Mouse (Mus musculus) limb, embryonic 15.5 days (tissue): ENCODE measurements around the gene Prg3. TPM values are rescaled to one million over a fixed set of nuclear protein-coding genes. Genes with fewer than 3 reads are reported as not detected.

ENCODE experiments used
- ATAC-seq: fragments of 200-750 bp; cut with Nextera tagmentation; 2 replicates; pipeline ENCODE4 v1.8.0; 2017; ENCODE audit warnings: low read depth, moderate TSS enrichment; ENCODE audit not compliant: insufficient number of reproducible peaks, low FRiP score, low TSS enrichment
- H3K27ac ChIP-seq: fragments of 300-500 bp; sonication (generic); 2 replicates; pipeline ENCODE4 v1.5.1; 2015; ENCODE audit warnings: moderate library complexity, mild to moderate bottlenecking, inconsistent platforms
- H3K27me3 ChIP-seq: fragments of 300-500 bp; sonication (generic); 2 replicates; pipeline ENCODE4 v1.6.1; 2015; ENCODE audit warnings: inconsistent platforms
- H3K36me3 ChIP-seq: fragments of 300-500 bp; sonication (generic); 2 replicates; pipeline ENCODE4 v1.6.1; 2015; ENCODE audit warnings: inconsistent platforms
- H3K4me1 ChIP-seq: fragments of 300-500 bp; sonication (generic); 2 replicates; pipeline ENCODE4 v1.6.1; 2015; ENCODE audit warnings: inconsistent platforms
- H3K4me2 ChIP-seq: fragments of 300-500 bp; sonication (generic); 2 replicates; pipeline ENCODE4 v1.6.1; 2015; ENCODE audit warnings: mild to moderate bottlenecking, inconsistent platforms
- H3K4me3 ChIP-seq: fragments of 300-500 bp; sonication (generic); 2 replicates; pipeline ENCODE4 v1.5.1; 2015; ENCODE audit warnings: mild to moderate bottlenecking, inconsistent platforms
- H3K9ac ChIP-seq: fragments of 300-500 bp; sonication (generic); 2 replicates; pipeline ENCODE4 v1.6.1; 2015; ENCODE audit warnings: inconsistent platforms
- H3K9me3 ChIP-seq: fragments of 300-500 bp; sonication (generic); 2 replicates; pipeline ENCODE4 v1.6.1; 2016; ENCODE audit warnings: inconsistent platforms
- WGBS: fragments of 180-500 bp; shearing (Covaris S2); methylation state at CpG from one replicate; pipeline ENCODE4 v1.1.7; 2015; 5-methylcytosine and 5-hydroxymethylcytosine counted together
- polyA plus RNA-seq: library from polyadenylated mRNA; unstranded; fragments of >200 nt; fragmentation: Nextera tagmentation; extraction: Ambion mirVana; gene quantifications from 2 replicates; pipeline ENCODE4 v1.2.1, GENCODE M21; 2015

Gene Prg3
- polyA plus RNA-seq, 1 experiment from 2014 or later: not detected

DNA sequence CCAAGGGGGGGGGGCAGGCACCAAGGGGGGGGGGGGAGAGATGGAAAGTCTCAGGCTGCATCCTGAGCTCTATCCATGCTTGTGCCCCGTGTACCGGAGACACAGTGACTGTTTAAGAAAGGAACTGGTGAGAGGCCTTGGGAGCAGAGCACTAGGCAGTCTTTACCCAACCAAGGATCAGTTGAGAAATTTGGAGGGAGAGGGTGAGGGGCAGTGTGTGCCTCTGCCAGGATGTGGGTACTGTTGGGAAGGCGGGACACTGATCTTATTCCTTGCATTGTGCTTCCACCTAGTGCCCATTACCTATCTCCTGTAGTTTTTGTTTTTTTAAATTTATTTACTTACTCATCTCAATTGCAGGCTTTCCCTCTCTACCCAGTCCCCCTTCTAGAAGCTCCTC is 38.2 kb downstream of the Prg3 start:
- Histone ChIP-seq H3K27me3 (no peaks in the 10 kb centered on the region), H3K4me1 (no peaks in the 10 kb centered on the region), H3K27ac (no peak overlapping the region), H3K4me2 (no peak overlapping the region), H3K9ac (no peak overlapping the region), H3K9me3 (no peaks in the 10 kb centered on the region), H3K4me3 (no peak overlapping the region), H3K36me3 (no peaks in the 10 kb centered on the region)
- ATAC-seq: no peak
- 77% methylated on average over 3 of the region's 3 CpGs for WGBS

DNA sequence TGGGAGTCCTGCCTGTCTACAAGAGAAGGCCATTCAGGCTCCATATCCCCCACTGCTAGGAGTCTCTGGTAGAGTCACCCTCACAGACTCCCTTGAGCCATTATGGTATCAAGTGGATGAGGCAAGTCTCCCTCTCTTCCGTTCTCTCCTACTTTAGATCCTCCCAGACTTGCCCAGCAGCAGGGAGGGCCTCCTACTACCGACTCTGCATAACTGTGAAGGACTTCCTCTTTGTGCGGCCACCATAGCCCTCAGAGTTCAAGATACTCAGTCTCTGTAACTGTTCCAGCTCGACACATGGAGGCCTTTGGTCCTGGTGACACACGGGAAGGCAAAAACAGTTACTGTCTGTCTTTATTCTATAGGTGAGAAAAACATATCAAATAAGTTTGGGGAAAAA is 39.3 kb downstream of the Prg3 start:
- Histone ChIP-seq H3K9ac (no peak overlapping the region), H3K4me3 (no peak overlapping the region), H3K9me3 (no peaks in the 10 kb centered on the region), H3K36me3 (no peaks in the 10 kb centered on the region), H3K4me1 (no peaks in the 10 kb centered on the region), H3K4me2 (no peak overlapping the region), H3K27ac (no peak overlapping the region), H3K27me3 (no peaks in the 10 kb centered on the region)
- 71% methylated on average over 5 of the region's 5 CpGs for WGBS
- no peak for ATAC-seq

DNA sequence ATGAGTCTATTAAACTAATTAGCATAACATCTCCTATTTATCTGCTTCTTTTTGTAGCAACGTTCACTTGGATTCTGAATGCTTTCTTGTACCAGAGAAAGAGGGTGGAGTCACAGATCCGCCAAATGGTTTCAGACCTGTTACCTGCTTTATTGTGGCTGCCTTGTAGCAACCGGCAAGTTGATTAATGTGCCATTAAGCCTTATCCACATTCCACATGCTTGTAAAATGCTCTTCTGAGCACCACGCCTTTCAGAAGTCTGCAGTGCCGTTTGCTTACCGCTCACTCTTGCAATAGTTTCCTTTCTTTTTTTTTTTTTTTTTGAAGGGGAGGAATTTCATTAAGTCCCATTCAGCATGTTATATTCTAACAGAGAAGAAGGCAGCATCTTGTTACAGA is 41.9 kb downstream of the Prg3 start:
- WGBS: 26% methylated on average over 6 of the region's 6 CpGs
- no peaks in the 10 kb centered on the region for H3K9me3 ChIP-seq
- H3K4me2 ChIP-seq: no peak overlapping the region

DNA sequence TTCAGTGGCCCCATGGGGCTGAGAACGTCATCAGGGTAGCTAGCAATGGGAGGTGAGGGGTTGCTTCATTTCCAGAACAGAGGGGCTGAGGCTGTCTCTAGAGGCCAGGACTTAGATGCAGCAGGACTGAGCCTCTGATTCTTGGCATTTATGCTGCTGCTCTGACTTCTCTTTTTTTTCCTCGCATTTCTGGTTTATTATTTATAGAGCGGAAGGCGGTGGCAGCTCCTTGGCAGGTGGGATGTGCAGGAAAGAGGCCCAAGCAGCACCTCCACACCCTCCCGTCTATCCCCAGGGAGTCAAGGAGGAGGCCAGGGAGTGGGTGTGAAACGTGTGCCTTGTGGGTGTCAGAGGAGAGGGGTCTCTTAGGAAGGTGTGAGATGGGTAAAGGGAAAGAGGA is 43.0 kb downstream of the Prg3 start:
- H3K27ac ChIP-seq: no peak overlapping the region
- no peak overlapping the region for H3K4me3 ChIP-seq
- no peak overlapping the region for H3K4me2 ChIP-seq
- H3K9ac ChIP-seq: no peak overlapping the region
- H3K4me1 ChIP-seq: no peaks in the 10 kb centered on the region
- no peaks in the 10 kb centered on the region for H3K27me3 ChIP-seq
- ATAC-seq: no peak
- no peaks in the 10 kb centered on the region for H3K36me3 ChIP-seq
- H3K9me3 ChIP-seq: no peaks in the 10 kb centered on the region
- 49% methylated on average over 6 of the region's 6 CpGs for WGBS

More for the DNA sequence above, 41.9 kb downstream of the Prg3 start:
- no peak overlapping the region for H3K27ac ChIP-seq
- H3K4me3 ChIP-seq: no peak overlapping the region
- no peak for ATAC-seq
- no peaks in the 10 kb centered on the region for H3K4me1 ChIP-seq
- no peak overlapping the region for H3K9ac ChIP-seq
- H3K36me3 ChIP-seq: no peaks in the 10 kb centered on the region
- no peaks in the 10 kb centered on the region for H3K27me3 ChIP-seq

DNA sequence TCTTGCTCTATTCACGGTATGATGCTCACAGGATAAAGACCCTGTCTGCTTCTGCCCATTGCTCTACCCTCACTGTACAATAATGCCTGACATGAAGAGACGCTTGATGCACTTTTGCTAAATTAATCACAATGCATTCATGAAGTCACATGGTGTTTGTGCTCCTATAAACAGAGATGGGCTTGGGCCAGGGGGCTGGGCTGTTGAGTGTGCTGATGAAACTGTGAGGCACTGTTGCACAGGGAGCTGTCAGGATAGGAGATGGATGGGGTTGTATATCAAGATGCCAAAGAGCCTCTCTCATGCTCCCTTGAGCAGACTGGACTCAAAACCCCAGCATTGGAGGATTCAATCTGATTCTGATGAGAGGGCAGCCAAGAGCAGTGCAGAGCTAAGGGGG is 45.1 kb downstream of the Prg3 start:
- WGBS: 77% methylated on average over 2 of the region's 2 CpGs

DNA sequence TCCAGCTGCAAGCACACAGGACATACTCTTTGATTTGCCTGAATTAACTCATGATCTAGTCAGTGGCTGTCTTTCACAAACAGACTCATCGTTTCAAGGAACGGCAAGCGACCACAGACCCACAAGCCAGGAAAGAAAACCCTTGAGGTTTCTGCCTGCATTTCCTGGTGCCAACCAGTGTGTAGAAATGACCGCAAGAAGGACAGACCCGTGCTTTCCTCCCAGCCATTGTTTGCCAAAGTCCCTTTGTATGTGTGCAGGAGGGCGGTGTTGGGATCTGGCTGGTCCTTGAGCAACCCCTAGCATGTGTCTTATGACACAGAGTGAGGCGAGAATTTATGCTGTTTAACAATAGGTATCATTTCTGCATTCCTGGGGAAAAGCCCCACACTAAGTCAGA is 46.2 kb downstream of the Prg3 start:
- Histone ChIP-seq H3K27ac (no peak overlapping the region), H3K27me3 (no peaks in the 10 kb centered on the region), H3K4me3 (no peak overlapping the region), H3K4me1 (peaks cover 13% of the 10 kb centered on the region), H3K9me3 (no peaks in the 10 kb centered on the region), H3K4me2 (no peak overlapping the region), H3K36me3 (peaks cover under 1% of the 10 kb centered on the region), H3K9ac (no peak overlapping the region)
- WGBS: 82% methylated on average over 7 of the region's 7 CpGs
- ATAC-seq: no peak

More for the DNA sequence above, 45.1 kb downstream of the Prg3 start:
- no peak overlapping the region for H3K9ac ChIP-seq
- H3K4me3 ChIP-seq: no peak overlapping the region
- ATAC-seq: no peak
- H3K4me1 ChIP-seq: peaks cover 10% of the 10 kb centered on the region
- no peaks in the 10 kb centered on the region for H3K36me3 ChIP-seq
- H3K27ac ChIP-seq: no peak overlapping the region
- H3K27me3 ChIP-seq: no peaks in the 10 kb centered on the region
- no peaks in the 10 kb centered on the region for H3K9me3 ChIP-seq
- no peak overlapping the region for H3K4me2 ChIP-seq

DNA sequence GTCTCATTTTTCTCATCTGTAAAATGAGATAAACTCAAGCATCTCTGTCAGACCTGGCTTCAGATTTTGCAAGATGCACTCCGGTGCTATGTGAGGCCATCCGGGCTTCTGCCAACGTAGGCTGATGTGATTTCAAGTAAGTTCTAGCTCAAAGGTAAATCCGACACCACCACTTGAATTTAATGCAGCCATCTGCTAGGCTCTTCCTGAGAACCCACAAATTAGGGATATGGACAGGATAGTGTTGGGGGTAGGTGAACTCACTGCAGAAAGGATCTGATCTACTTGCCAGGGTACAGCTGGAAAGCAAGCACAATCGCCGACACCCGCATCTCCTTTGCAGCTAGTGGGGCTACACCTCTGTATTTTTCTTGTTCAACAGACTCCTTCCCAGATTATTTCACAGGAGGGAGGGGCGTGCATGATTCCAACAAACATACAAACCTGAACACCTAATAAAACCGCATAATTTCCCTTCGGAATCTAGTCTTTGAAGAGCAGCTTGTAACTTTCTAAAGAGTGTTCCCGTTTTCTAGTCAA is 48.6 kb downstream of the Prg3 start:
- H3K9me3 ChIP-seq: no peaks in the 10 kb centered on the region
- peaks cover 25% of the 10 kb centered on the region for H3K36me3 ChIP-seq
- peak overlapping the region; percentile 94 for H3K9ac ChIP-seq
- H3K4me1 ChIP-seq: peaks cover 13% of the 10 kb centered on the region
- 2% methylated on average over 11 of the region's 11 CpGs for WGBS
- 0 out of 2 replicates have a peak, but pooled peaks have one; percentile 21 for ATAC-seq
- H3K4me3 ChIP-seq: peak overlapping the region; percentile 82
- H3K27me3 ChIP-seq: no peaks in the 10 kb centered on the region
- H3K27ac ChIP-seq: peak overlapping the region; percentile 89
- peak overlapping the region; percentile 63 for H3K4me2 ChIP-seq

DNA sequence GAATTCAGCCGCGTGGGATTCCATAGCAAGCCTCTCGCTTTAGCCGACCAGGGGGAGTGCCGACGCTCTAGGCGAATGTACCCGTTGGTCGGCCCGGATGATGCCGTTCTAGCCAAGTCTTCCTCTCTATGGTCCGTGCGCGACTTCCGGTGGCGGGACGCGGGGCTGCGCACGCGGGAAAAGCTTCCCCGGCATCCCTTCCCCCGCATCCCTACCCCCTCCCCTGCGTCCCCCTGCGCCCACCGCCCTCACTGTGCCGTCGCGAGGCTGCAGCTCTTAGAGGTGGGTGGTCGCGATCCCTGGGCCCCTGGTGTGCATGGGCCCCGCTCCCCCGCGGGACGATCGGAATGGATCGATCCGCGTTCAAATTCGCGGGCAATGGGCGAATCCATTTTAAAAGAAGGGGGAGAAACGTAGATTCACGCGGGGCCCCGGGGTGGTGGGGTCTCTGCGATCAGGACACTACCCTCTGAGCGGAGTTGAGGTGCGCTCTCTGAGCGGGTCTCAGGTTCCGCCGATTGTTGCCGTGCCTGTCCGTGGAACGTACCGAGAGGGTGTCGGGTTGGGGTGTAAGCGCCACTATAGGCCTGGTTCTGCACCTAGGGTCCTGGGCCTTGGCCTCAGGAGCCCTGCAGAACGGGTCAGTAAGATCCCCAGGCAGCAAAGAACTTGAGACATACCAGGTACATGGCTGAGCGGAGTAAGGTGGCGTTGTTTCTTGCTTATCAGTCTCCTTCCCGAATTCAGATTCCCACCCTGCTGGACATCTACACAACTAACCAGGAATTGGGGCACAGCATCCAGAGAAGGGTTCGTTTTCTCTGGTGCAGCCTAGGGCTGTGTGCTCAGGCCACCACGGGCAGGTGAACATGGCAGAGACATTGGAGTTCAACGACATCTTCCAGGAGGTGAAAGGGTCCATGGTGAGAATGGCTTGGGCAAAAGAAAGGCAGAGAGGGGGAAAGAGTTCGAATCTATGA is 49.3 kb downstream of the Prg3 start, which contains the start of the genes Ssrp1 and P2rx3:
Gene Ssrp1, plus strand, starts transcription at position 188 of the 980 bp plus-strand sequence.
Gene P2rx3, minus strand, starts transcription at position 416 of the 980 bp plus-strand sequence.
- H3K27me3 ChIP-seq: no peaks in the 10 kb centered on the region
- peak; percentile 92 for ATAC-seq
- peaks cover 32% of the 10 kb centered on the region for H3K36me3 ChIP-seq
- H3K9me3 ChIP-seq: no peaks in the 10 kb centered on the region
- H3K4me2 ChIP-seq: peak within 1 kb of the TSS; percentile 63
- H3K4me3 ChIP-seq: peak within 1 kb of the TSS; percentile 82
- H3K4me1 ChIP-seq: peaks cover 13% of the 10 kb centered on the region
- peak within 1 kb of the TSS; percentile 94 for H3K9ac ChIP-seq
- peak within 1 kb of the TSS; percentile 89 for H3K27ac ChIP-seq
- under 1% methylated on average over 66 of the region's 66 CpGs for WGBS

DNA sequence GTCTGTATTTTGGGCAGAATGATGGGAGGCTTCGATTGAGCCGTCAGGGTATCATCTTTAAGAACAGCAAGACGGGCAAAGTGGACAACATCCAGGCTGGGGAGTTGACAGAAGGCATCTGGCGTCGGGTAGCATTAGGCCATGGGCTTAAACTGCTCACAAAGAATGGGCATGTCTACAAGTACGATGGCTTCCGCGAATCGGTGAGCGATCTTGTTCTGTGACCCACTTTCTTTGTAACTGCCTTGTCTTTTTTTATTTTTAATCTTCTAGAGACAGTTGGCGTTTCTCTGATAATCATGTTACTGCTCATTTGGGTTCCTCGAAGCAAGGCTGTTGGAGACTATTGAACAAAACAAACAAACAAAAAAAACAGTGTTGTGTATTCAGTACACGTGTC is 50.3 kb downstream of the Prg3 start:
- Histone ChIP-seq H3K27ac (no peak overlapping the region), H3K36me3 (peaks cover 42% of the 10 kb centered on the region), H3K9me3 (no peaks in the 10 kb centered on the region), H3K27me3 (no peaks in the 10 kb centered on the region), H3K4me2 (peak overlapping the region; percentile 63), H3K4me3 (peak overlapping the region; percentile 82), H3K9ac (0 out of 2 replicates have a peak overlapping the region, but pooled peaks have one; percentile 94), H3K4me1 (peaks cover 13% of the 10 kb centered on the region)
- 83% methylated on average over 13 of the region's 13 CpGs for WGBS
- ATAC-seq: no peak

Other genes with a start within 250 kb of the Prg3 start
- gene Gm19426, start 244.6 kb upstream of the Prg3 start, polyA plus RNA-seq: 6.5 and 7.0 TPM in 2 replicates
- 47.0 and 55.8 TPM in 2 replicates for gene Serping1, start 212.8 kb upstream of the Prg3 start, polyA plus RNA-seq
- 45.5 and 49.2 TPM in 2 replicates for gene Ube2l6, start 189.4 kb upstream of the Prg3 start, polyA plus RNA-seq
- gene Smtnl1, start 165.6 kb upstream of the Prg3 start, polyA plus RNA-seq: 0.76 and 3.4 TPM in 2 replicates
- 45.0 and 49.8 TPM in 2 replicates for gene Timm10, start 161.2 kb upstream of the Prg3 start, polyA plus RNA-seq
- 14.5 and 16.5 TPM in 2 replicates for gene Slc43a1, start 149.4 kb upstream of the Prg3 start, polyA plus RNA-seq
- 0.96 TPM in 2 replicates for gene Rtn4rl2, start 101.5 kb upstream of the Prg3 start, polyA plus RNA-seq
- gene Slc43a3, start 51.6 kb upstream of the Prg3 start, polyA plus RNA-seq: 32.4 and 36.2 TPM in 2 replicates
- 0.18 TPM in 1 of 2 replicates, not detected in the other for gene Prg2, start 7.8 kb upstream of the Prg3 start, polyA plus RNA-seq
- gene Ssrp1, start 49.0 kb downstream of the Prg3 start, polyA plus RNA-seq: 235 and 238 TPM in 2 replicates
- 0.19 and 0.58 TPM in 2 replicates for gene P2rx3, start 49.2 kb downstream of the Prg3 start, polyA plus RNA-seq
- gene Tnks1bp1, start 59.8 kb downstream of the Prg3 start, polyA plus RNA-seq: 65.1 and 74.1 TPM in 2 replicates
- gene Aplnr, start 148.0 kb downstream of the Prg3 start, polyA plus RNA-seq: 54.1 and 62.0 TPM in 2 replicates
- gene Lrrc55, start 209.0 kb downstream of the Prg3 start, polyA plus RNA-seq: 0.74 and 0.78 TPM in 2 replicates